Mouse (Mus musculus): ENCODE measurements at regions not wholly inside any gene's neighbourhood (a gene's known extent, or its start where the extent isn't known, plus 50 kb on each side); places are given as distances from the start of the nearest gene placed in this dataset.
"Not testable (repeated sequence)": the region's sequence is repeated elsewhere in the genome, so short reads cannot be mapped to it uniquely, and the experiment has no call there.

DNA sequence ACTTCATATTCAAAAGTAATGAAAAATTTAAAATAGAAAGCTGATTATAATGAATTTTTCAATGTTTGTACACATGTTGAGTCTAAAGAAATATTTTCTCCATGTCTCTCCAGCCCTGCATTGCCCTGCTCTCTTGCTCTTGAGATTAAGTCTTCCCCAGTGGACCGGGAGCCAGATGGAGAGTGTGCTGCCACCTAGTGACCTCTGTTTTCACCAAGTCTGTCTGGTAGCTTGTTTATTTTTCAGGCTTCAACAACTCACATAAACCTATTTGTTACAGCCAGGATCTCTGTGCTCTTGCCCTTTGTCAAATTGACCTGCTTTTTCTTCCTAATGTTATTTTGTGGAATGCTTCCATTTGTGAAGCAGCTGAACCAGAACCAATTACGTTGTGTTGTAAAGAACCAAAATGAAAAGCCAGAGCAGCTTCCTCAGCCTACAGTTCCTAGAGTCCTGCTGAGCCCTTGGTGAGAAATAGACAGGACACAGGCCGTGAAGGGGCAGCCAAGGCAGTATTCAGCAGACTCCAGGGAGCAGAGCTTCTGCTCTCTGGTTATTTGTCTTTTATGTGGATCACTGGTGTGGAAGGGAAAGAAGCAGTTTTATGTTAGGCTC lies 655.5 kb downstream of the Kcna4 start:
- WGBS = 4% methylated on average over 3 of the region's 3 CpGs
- H3K4me1 ChIP-seq (ENCODE audit: control insufficient read depth, insufficient read depth, low read length) = no peaks in the 10 kb centered on the region
- no peak overlapping the region for H3K27ac ChIP-seq (ENCODE audit: low read depth, low read length)
- no peak overlapping the region for H3K4me2 ChIP-seq (ENCODE audit: low read depth, low read length)
- no peaks in the 10 kb centered on the region for H3K27me3 ChIP-seq (ENCODE audit: control insufficient read depth, insufficient read depth, low read length)
- H3K36me3 ChIP-seq (ENCODE audit: control insufficient read depth, insufficient read depth, low read length) = no peaks in the 10 kb centered on the region
- H3K9me3 ChIP-seq (ENCODE audit: control insufficient read depth, low read length) = no peaks in the 10 kb centered on the region
- peak; percentile 51; the same call in 1 of the 2 replicates for ATAC-seq (ENCODE audit: low read depth)
- no peak overlapping the region for H3K4me3 ChIP-seq (ENCODE audit: low read depth, low read length)
- H3K9ac ChIP-seq (replicated peaks; ENCODE audit: low read depth, low read length) = no peak overlapping the region

DNA sequence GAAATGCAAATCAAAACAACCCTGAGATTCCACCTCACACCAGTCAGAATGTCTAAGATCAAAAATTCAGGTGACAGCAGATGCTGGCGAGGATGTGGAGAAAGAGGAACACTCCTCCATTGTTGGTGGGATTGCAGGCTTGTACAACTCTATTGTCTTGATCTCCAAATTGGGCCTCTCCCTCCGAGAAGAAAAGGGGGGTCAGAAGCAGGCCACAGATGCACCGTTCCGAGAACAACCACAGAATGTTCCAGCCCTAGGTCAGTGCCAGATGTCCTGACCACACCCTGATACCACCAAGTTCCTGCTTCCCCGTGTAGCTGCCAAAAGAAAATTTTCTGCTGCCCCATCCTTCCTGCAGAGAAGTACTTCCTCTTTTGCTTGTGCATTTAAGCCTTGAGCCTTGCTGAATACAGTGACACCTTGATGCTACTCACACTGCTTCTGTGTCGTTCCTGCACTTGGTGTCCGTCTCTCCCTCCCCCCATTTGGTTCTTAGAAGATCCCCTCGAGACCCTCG lies 665.2 kb downstream of the Kcna4 start:
- 90% methylated on average over 8 of the region's 9 CpGs for WGBS
- H3K9me3 ChIP-seq (ENCODE audit: control insufficient read depth, low read length); H3K27me3 ChIP-seq (ENCODE audit: control insufficient read depth, insufficient read depth, low read length); ATAC-seq (ENCODE audit: low read depth); H3K36me3 ChIP-seq (ENCODE audit: control insufficient read depth, insufficient read depth, low read length); H3K4me2 ChIP-seq (ENCODE audit: low read depth, low read length); H3K27ac ChIP-seq (ENCODE audit: low read depth, low read length); H3K9ac ChIP-seq (replicated peaks; ENCODE audit: low read depth, low read length); H3K4me1 ChIP-seq (ENCODE audit: control insufficient read depth, insufficient read depth, low read length); H3K4me3 ChIP-seq (ENCODE audit: low read depth, low read length): not testable (repeated sequence)

DNA sequence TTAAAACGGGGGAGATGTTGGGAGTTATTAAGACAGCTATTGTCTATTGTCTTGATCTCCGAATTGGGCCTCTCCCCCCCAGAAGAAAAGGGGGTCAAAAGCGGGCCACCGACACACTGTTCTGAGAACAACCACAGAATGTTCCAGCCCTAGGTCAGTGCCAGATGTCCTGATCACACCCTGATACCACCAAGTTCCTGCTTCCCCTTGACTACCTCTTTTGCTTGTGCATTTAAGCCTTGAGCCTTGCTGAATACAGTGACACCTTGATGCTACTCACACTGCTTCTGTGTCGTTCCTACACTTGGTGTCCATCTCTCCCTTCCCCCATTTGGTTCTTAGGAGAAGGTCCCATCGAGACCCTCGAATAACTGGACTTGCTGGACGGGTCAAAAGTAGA lies 673.5 kb downstream of the Kcna4 start:
- H3K9ac ChIP-seq (replicated peaks; ENCODE audit: low read depth, low read length); H3K4me3 ChIP-seq (ENCODE audit: low read depth, low read length); H3K36me3 ChIP-seq (ENCODE audit: control insufficient read depth, insufficient read depth, low read length); H3K27ac ChIP-seq (ENCODE audit: low read depth, low read length); H3K27me3 ChIP-seq (ENCODE audit: control insufficient read depth, insufficient read depth, low read length); H3K9me3 ChIP-seq (ENCODE audit: control insufficient read depth, low read length); ATAC-seq (ENCODE audit: low read depth); H3K4me1 ChIP-seq (ENCODE audit: control insufficient read depth, insufficient read depth, low read length); H3K4me2 ChIP-seq (ENCODE audit: low read depth, low read length): not testable (repeated sequence)
- WGBS = 94% methylated on average over 8 of the region's 8 CpGs

- no peak overlapping the region for H3K9ac ChIP-seq (replicated peaks; ENCODE audit: low read depth, low read length)
- no peaks in the 10 kb centered on the region for H3K27me3 ChIP-seq (ENCODE audit: control insufficient read depth, insufficient read depth, low read length)
- H3K9me3 ChIP-seq (ENCODE audit: control insufficient read depth, low read length) = no peaks in the 10 kb centered on the region
- no peaks in the 10 kb centered on the region for H3K36me3 ChIP-seq (ENCODE audit: control insufficient read depth, insufficient read depth, low read length)
- ATAC-seq (ENCODE audit: low read depth) = no peak
- H3K4me3 ChIP-seq (ENCODE audit: low read depth, low read length) = no peak overlapping the region
- no peaks in the 10 kb centered on the region for H3K4me1 ChIP-seq (ENCODE audit: control insufficient read depth, insufficient read depth, low read length)
- no peak overlapping the region for H3K4me2 ChIP-seq (ENCODE audit: low read depth, low read length)
- no peak overlapping the region for H3K27ac ChIP-seq (ENCODE audit: low read depth, low read length)
- WGBS = 92% methylated on average over 2 of the region's 2 CpGs
These were observed 674.4 kb downstream of the Kcna4 start for GRCm38 (mm10) chr2:107964841-107965240.

GRCm38 (mm10) chr2:107965336-107966306 lies 675.2 kb downstream of the Kcna4 start:
- H3K4me2 ChIP-seq (ENCODE audit: low read depth, low read length) = no peak overlapping the region
- H3K36me3 ChIP-seq (ENCODE audit: control insufficient read depth, insufficient read depth, low read length) = no peaks in the 10 kb centered on the region
- WGBS = 52% methylated on average over 7 of the region's 7 CpGs
- no peaks in the 10 kb centered on the region for H3K27me3 ChIP-seq (ENCODE audit: control insufficient read depth, insufficient read depth, low read length)
- no peak overlapping the region for H3K4me3 ChIP-seq (ENCODE audit: low read depth, low read length)
- no peaks in the 10 kb centered on the region for H3K9me3 ChIP-seq (ENCODE audit: control insufficient read depth, low read length)
- no peaks in the 10 kb centered on the region for H3K4me1 ChIP-seq (ENCODE audit: control insufficient read depth, insufficient read depth, low read length)
- ATAC-seq (ENCODE audit: low read depth) = no peak
- no peak overlapping the region for H3K27ac ChIP-seq (ENCODE audit: low read depth, low read length)
- no peak overlapping the region for H3K9ac ChIP-seq (replicated peaks; ENCODE audit: low read depth, low read length)

- WGBS = 42% methylated on average over 2 of the region's 2 CpGs
- Histone ChIP-seq H3K4me3 (ENCODE audit: low read depth, low read length) (no peak overlapping the region), H3K9ac (replicated peaks; ENCODE audit: low read depth, low read length) (no peak overlapping the region), H3K27ac (ENCODE audit: low read depth, low read length) (no peak overlapping the region), H3K4me2 (ENCODE audit: low read depth, low read length) (no peak overlapping the region), H3K36me3 (ENCODE audit: control insufficient read depth, insufficient read depth, low read length) (no peaks in the 10 kb centered on the region), H3K4me1 (ENCODE audit: control insufficient read depth, insufficient read depth, low read length) (no peaks in the 10 kb centered on the region), H3K9me3 (ENCODE audit: control insufficient read depth, low read length) (no peaks in the 10 kb centered on the region), H3K27me3 (ENCODE audit: control insufficient read depth, insufficient read depth, low read length) (no peaks in the 10 kb centered on the region)
- ATAC-seq (ENCODE audit: low read depth) = no peak
These were observed 678.1 kb downstream of the Kcna4 start for GRCm38 (mm10) chr2:107968526-107968925.

DNA sequence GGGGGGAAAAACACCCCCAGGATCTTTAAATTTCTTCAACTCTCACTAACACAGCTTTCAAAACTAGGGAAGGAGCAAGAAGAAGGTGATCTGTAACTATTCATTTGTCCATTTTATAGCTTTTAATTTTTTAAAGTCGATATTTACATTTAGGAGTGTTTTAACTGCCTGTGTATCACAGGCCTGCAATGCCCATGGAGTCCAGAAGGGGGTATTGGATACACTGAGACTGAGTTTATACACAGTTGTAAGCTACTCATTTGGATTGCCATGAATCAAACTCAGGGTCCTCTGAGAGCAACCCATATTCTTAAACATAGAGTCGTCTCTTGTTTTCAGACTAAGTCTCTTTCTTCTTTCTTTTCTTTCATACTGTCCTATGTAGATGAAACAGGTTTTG lies 679.1 kb downstream of the Kcna4 start:
- WGBS = 90% methylated on average over 2 of the region's 2 CpGs
- Histone ChIP-seq H3K27ac (ENCODE audit: low read depth, low read length) (no peak overlapping the region), H3K36me3 (ENCODE audit: control insufficient read depth, insufficient read depth, low read length) (no peaks in the 10 kb centered on the region)

GRCm38 (mm10) chr2:107973528-107973927 lies 683.1 kb downstream of the Kcna4 start:
- H3K4me1 ChIP-seq (ENCODE audit: control insufficient read depth, insufficient read depth, low read length) = no peaks in the 10 kb centered on the region
- H3K4me2 ChIP-seq (ENCODE audit: low read depth, low read length) = no peak overlapping the region
- no peak for ATAC-seq (ENCODE audit: low read depth)
- H3K36me3 ChIP-seq (ENCODE audit: control insufficient read depth, insufficient read depth, low read length) = no peaks in the 10 kb centered on the region
- no peak overlapping the region for H3K27ac ChIP-seq (ENCODE audit: low read depth, low read length)
- no peak overlapping the region for H3K4me3 ChIP-seq (ENCODE audit: low read depth, low read length)
- 69% methylated on average over 4 of the region's 4 CpGs for WGBS
- H3K9ac ChIP-seq (replicated peaks; ENCODE audit: low read depth, low read length) = no peak overlapping the region
- no peaks in the 10 kb centered on the region for H3K9me3 ChIP-seq (ENCODE audit: control insufficient read depth, low read length)
- H3K27me3 ChIP-seq (ENCODE audit: control insufficient read depth, insufficient read depth, low read length) = no peaks in the 10 kb centered on the region

More for the DNA sequence above, 679.1 kb downstream of the Kcna4 start:
- H3K27me3 ChIP-seq (ENCODE audit: control insufficient read depth, insufficient read depth, low read length) = no peaks in the 10 kb centered on the region
- ATAC-seq (ENCODE audit: low read depth) = no peak
- H3K9ac ChIP-seq (replicated peaks; ENCODE audit: low read depth, low read length) = no peak overlapping the region
- H3K4me3 ChIP-seq (ENCODE audit: low read depth, low read length) = no peak overlapping the region
- no peaks in the 10 kb centered on the region for H3K4me1 ChIP-seq (ENCODE audit: control insufficient read depth, insufficient read depth, low read length)
- H3K9me3 ChIP-seq (ENCODE audit: control insufficient read depth, low read length) = no peaks in the 10 kb centered on the region
- no peak overlapping the region for H3K4me2 ChIP-seq (ENCODE audit: low read depth, low read length)

- H3K9ac ChIP-seq (replicated peaks; ENCODE audit: low read depth, low read length) = no peak overlapping the region
- H3K36me3 ChIP-seq (ENCODE audit: control insufficient read depth, insufficient read depth, low read length) = no peaks in the 10 kb centered on the region
- H3K27ac ChIP-seq (ENCODE audit: low read depth, low read length) = no peak overlapping the region
- H3K4me3 ChIP-seq (ENCODE audit: low read depth, low read length) = no peak overlapping the region
- 70% methylated on average over 6 of the region's 6 CpGs for WGBS
- H3K9me3 ChIP-seq (ENCODE audit: control insufficient read depth, low read length) = no peaks in the 10 kb centered on the region
- no peak overlapping the region for H3K4me2 ChIP-seq (ENCODE audit: low read depth, low read length)
- H3K27me3 ChIP-seq (ENCODE audit: control insufficient read depth, insufficient read depth, low read length) = no peaks in the 10 kb centered on the region
- no peak for ATAC-seq (ENCODE audit: low read depth)
- H3K4me1 ChIP-seq (ENCODE audit: control insufficient read depth, insufficient read depth, low read length) = no peaks in the 10 kb centered on the region
These were observed 704.4 kb downstream of the Kcna4 start for GRCm38 (mm10) chr2:107994831-107995230.

Data from neural tube, embryonic 14.5 days (tissue).